Mouse (Mus musculus) left cerebral cortex, postnatal 36 days (tissue): ENCODE measurements around the gene Olfr70. TPM values are rescaled to one million over a fixed set of nuclear protein-coding genes. Genes with fewer than 3 reads are reported as not detected.

Experiments
- DNase-seq, 2 experiments: peaks; one replicate each; pipeline ENCODE4 v3.0.0; 2021 to 2022; ENCODE audit warnings: low spot score in 2 of 2, mixed read lengths in 1 of 2
- intact Hi-C: fragments of 180-260 bp; cut with DNase I; formaldehyde crosslinking; loops from one replicate; pipeline ENCODE4 v1.15.1; 2025
- total RNA-seq, 2 experiments: library from RNA; stranded (reverse); gene quantifications; 2 replicates each; pipeline ENCODE4 v1.2.3; 2021

Gene Olfr70
- not detected for total RNA-seq

GRCm38 (mm10) chr4:43700707-43701106, at the start of gene Olfr70:
Gene Olfr70 (minus strand): TSS chr4:43700807.
- DNase-seq, result no peak
- intact Hi-C loops, result no loop called here

GRCm38 (mm10) chr4:43745187-43745586, 44.6 kb upstream of the Olfr70 start:
- DNase-seq, result no peak
- intact Hi-C loops, result loop anchor here (5.0 kb wide), 1 partner anchor 117 kb away; no protein-coding TSS in a partner anchor

- no peak for DNase-seq
- intact Hi-C loops, result no loop called here
Observed at GRCm38 (mm10) chr4:43743099-43743498, 42.5 kb upstream of the Olfr70 start.

GRCm38 (mm10) chr4:43742637-43743036, 42.0 kb upstream of the Olfr70 start:
- intact Hi-C loops, result no loop called here
- DNase-seq, result no peak

- intact Hi-C loops, result no loop called here
Observed at GRCm38 (mm10) chr4:43741526-43741925, 40.9 kb upstream of the Olfr70 start.

GRCm38 (mm10) chr4:43738989-43739674, 38.5 kb upstream of the Olfr70 start:
- intact Hi-C loops, result no loop called here
- DNase-seq, result no peak

More at GRCm38 (mm10) chr4:43741526-43741925, 40.9 kb upstream of the Olfr70 start:
- DNase-seq, result no peak

- no peak for DNase-seq
- intact Hi-C loops, result no loop called here
Observed at GRCm38 (mm10) chr4:43737144-43737543, 36.5 kb upstream of the Olfr70 start.

- intact Hi-C loops, result no loop called here
- DNase-seq, result no peak
Observed at GRCm38 (mm10) chr4:43733186-43733585, 32.6 kb upstream of the Olfr70 start.

GRCm38 (mm10) chr4:43732171-43732570, 31.6 kb upstream of the Olfr70 start:
- no peak for DNase-seq
- intact Hi-C loops, result no loop called here

GRCm38 (mm10) chr4:43730750-43731297, 30.2 kb upstream of the Olfr70 start:
- intact Hi-C loops, result no loop called here
- DNase-seq, result no peak

GRCm38 (mm10) chr4:43729794-43730550, 29.4 kb upstream of the Olfr70 start, which contains the start of gene Spaar:
Gene Spaar (plus strand): TSS chr4:43730034.
- intact Hi-C loops, result no loop called here

GRCm38 (mm10) chr4:43729126-43729525, 28.5 kb upstream of the Olfr70 start:
- intact Hi-C loops, result no loop called here
- DNase-seq, result no peak

More at GRCm38 (mm10) chr4:43729794-43730550, 29.4 kb upstream of the Olfr70 start, which contains the start of gene Spaar:
- no peak for DNase-seq

GRCm38 (mm10) chr4:43728576-43728954, 28.0 kb upstream of the Olfr70 start:
- intact Hi-C loops, result no loop called here

GRCm38 (mm10) chr4:43727718-43728575, 27.3 kb upstream of the Olfr70 start:
- no peak for DNase-seq
- intact Hi-C loops, result no loop called here

More at GRCm38 (mm10) chr4:43728576-43728954, 28.0 kb upstream of the Olfr70 start:
- no peak for DNase-seq

GRCm38 (mm10) chr4:43726995-43727394, 26.4 kb upstream of the Olfr70 start, which contains the start of gene Hrct1:
Gene Hrct1 (plus strand): TSS chr4:43727188.
- intact Hi-C loops, result no loop called here
- DNase-seq, result no peak

- intact Hi-C loops, result no loop called here
- no peak for DNase-seq
Observed at GRCm38 (mm10) chr4:43726228-43726993, 25.8 kb upstream of the Olfr70 start.

- DNase-seq, result no peak
Observed at GRCm38 (mm10) chr4:43724764-43725163, 24.2 kb upstream of the Olfr70 start.

GRCm38 (mm10) chr4:43722191-43722590, 21.6 kb upstream of the Olfr70 start:
- no peak for DNase-seq
- intact Hi-C loops, result no loop called here

More at GRCm38 (mm10) chr4:43724764-43725163, 24.2 kb upstream of the Olfr70 start:
- intact Hi-C loops, result no loop called here
